Mouse (Mus musculus): ENCODE results near the gene Peg10.

Peg10 gene

DNA sequence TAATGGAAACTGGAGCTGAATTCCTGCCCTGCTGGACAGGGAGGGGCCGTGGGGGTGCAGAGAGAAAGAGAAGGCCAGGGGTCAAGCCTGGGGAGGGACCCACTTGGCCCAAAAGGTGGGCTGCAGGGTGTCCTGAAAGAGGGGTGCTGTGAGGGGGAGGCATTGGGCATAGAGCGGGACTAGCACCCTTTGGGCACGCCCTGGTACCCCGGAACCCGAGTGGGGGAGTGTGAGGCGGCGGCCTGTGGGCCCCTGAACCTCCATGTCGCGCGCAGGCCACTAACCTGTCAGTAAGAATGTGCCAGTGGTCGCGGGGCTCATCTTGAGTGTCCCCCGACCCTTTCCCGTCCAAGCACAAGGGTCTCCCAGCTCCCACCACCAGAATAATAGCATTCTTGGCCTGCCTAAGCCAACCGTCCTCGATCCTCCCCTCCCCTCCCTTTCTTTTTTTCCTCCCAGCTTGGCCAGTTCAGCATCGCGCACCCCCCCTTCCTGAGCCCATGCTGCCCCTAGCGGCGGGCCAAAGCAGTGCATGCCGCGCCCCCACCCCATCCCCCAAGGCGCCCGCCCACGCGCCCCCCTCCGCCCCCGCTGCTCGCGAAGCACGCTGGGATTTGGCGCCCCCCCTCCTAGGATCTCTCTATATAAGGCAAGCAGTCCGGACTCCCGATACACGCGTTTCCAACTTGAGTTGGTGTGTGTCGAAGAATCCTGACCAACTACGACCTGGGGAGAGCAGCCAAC lies at the start of gene Peg10, which contains the start of gene Sgce:
Gene Peg10, plus strand, starts transcription at position 611 of the 744 bp plus-strand sequence.
Gene Sgce, minus strand, starts transcription at position 512 of the 744 bp plus-strand sequence.
- peak; percentile 82 to 84 for DNase-seq (ENCODE audit: low spot score in 2 of 2)

DNA sequence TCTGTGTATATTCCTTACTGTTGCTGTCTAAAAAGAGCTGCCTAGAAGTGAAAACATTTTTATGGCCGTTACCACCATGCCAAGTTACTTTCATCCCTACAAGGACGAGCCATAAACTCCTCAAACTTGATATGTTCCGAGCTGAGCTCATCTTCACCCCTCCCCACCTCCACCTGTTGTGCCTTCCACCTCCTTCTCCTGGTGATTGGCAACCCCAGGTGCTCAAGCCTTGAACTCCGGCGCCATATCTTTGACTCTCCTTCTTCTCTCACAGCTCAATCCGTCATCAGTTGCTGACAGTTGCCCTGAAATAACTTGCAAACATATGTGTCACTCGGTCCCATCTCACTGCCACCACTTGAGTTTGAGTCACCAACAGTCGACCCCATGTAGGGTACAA lies 45.5 kb upstream of the Peg10 start:
- no peak for DNase-seq (ENCODE audit: low spot score in 2 of 2)

DNA sequence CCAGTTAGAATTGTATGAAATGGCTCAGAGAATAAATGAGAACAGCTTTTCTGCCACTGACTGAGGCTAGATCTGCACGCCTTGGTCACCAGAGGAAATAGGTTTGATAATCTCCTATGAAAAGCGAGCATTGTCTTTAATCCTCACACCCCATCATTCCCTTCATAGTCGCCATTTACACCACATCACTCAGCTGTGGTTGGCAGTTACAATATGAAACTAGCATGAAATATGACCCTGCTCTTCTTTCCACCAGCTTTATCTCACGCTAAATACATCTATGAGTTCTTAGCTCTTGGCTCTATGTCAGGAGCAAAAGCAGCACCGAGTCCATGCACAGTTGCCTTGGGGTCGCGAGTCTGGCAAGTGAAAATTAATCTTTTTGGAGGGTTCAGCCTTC lies 43.2 kb upstream of the Peg10 start:
- DNase-seq (ENCODE audit: low spot score in 2 of 2) = no peak

DNA sequence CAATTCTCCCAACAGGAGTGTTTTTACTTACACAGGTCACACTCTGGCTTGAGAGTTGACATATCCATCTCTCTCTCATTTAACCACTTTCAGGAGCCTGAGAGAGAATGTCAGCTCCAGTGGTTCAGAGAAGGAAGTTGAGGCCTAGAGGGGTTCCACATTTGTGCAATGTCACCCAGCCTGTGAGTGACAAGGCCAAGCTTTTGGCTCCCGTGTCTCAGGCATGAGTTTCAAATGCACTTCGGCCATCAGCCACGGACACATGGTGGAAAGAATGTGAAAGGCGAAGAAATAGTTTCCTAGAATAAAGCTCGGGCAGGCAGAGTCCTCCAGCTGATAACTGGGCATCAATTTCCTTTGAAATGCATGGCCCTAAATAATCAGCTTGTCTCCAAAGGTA lies 40.7 kb upstream of the Peg10 start:
- no peak for DNase-seq (ENCODE audit: low spot score in 2 of 2)

DNA sequence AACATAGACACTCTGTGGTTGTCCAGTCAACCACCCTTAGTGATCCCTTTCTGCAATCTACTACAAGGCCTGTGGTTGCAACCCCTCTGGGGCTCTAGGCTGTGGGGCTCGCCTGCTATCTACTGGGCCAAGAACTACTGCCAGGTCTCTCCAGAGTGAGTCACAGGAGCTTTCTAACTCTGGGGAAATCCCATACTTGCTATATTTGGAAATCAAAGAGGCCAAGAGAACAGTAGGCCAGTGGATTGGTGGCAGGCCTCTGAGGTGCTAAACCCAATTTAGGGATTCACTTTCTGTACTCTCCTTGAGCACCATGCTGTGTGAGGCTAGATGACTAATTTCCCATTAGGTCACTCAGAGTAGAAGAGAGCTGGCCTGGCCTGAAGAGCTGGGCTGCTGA lies 38.1 kb upstream of the Peg10 start:
- no peak for DNase-seq (ENCODE audit: low spot score in 2 of 2)

DNA sequence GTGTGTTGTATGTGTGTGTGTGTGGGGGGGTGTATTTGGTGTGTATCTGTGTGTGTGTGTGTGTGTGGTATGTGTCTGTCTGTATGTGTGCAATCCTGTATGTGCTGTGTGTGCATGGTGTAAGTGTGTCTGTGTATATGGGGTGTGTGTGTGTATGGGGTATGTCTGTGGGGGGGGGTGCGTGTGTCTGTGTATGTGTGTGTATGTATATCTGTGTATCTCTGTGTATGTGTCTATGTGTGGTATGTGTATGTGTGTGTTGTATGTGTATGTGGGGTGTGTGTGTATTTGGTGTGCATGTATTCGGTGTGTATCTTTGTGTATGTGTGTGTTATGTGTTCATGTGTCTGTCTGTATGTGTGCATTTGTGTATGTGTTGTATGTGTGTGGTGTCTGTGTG lies 30.9 kb upstream of the Peg10 start:
- no peak for DNase-seq (ENCODE audit: low spot score in 2 of 2)

DNA sequence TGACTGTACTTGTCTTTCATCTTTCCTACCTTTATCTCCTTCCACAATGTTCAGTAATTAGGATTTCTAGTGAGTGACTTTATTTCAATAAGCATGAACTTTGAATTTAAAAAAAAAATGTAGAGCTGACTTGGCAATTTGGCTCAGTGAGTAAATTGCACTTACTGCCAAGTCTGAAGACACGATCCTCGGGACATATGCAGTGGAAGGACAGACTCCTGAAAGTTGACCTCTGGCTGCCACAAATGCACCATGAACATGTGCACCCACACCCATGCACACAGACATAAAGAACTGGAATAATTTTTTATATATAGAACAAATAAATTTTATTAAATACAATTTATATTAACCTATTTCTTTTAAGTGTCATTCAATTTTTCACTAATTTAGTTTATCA lies 29.8 kb upstream of the Peg10 start:
- DNase-seq (ENCODE audit: low spot score in 2 of 2) = peak in 1 of 2 experiments; percentile 14

DNA sequence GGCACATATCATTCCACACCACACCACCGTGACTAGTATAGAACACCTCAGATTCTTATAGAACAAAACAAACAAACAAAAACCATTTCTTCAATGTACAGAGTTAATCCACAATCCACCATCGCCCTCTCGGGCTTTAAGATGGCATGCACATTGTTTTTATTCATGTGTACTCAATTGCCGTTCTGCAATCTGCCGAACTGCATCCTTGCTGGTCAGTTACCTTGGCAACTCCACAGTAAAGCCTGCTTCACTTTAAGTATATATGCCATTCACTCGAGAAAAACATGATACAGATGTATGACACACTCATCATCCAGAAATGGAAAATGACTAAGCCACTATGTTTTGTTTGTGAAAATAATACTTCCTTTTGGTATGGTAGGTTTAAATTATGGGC lies 25.0 kb upstream of the Peg10 start:
- DNase-seq (ENCODE audit: low spot score in 2 of 2) = peak in 1 of 2 experiments; percentile 38

DNA sequence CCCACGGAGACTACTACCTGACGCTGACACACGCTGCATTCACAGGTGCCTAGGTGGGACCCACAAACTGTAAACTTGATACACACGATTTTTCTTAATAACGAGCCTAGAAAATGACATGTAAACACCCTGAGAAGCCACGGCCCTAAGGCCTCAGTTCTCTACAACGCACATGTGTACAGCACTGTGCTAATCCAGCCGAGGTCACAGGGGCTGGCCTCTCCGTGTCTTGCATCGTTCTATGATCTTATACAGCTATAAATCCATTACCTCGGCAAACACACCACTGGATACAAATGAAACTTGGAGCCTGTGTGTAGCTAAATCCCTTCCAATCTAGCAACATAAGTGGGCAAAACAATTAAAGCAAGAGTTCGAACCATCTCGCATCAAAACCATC lies 24.4 kb upstream of the Peg10 start:
- DNase-seq (ENCODE audit: low spot score in 2 of 2) = peak in 1 of 2 experiments; percentile 17

DNA sequence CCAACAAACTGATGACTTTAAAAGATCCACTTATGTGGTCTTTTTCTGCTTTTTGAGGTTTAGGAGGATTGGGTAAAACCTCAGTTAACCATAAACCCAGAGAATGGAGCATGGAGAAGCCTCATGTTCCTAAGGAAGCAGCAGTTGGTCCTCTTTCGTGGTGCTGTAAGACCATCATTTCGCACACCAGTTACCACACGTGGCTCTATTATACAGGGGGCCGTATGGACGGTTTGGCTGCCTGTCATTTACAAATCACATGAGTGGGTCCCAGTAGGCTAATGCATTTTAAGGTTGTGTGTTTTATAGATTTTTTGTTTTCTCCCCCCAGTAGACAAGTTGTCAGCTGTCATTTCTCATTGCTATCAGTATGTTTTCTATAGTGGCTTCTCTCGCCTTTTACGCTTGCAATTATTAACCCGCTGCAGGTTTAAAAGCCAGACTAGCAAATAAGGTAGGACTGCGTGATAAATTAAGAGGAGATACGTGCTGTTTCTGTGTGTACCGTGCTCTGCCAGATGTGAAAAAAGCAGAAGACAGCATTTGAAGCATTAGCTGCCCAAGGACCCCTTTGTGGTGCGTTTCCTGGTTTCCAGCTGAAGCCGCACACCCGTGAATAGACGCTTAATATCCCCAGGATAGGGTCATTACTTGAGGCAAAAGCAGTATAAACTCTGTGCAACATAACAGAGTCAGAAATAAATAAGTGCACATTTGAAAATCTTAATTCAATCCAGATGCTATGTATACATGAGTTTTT lies 22.9 kb upstream of the Peg10 start:
- no peak for DNase-seq (ENCODE audit: low spot score in 2 of 2)

DNA sequence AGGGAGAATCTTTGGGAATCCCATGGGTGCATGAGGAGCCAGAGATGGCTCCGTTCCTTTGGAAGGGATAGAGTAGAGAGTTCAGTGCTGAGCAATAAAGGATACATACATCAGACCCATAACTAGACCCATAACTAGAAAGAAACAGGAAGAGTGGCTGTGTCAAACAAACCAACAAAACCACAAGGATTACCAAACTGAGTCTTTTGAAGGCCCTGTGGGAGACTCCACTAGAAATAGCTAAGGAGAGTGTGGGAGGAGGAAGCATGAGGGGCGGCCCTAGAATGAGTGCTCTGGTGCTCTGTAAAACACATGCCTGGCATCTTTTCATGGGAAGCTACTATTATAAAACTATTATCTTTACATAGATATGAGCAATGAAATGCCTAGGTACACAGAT lies 18.8 kb upstream of the Peg10 start:
- DNase-seq (ENCODE audit: low spot score in 2 of 2) = peak in 1 of 2 experiments; percentile 2

DNA sequence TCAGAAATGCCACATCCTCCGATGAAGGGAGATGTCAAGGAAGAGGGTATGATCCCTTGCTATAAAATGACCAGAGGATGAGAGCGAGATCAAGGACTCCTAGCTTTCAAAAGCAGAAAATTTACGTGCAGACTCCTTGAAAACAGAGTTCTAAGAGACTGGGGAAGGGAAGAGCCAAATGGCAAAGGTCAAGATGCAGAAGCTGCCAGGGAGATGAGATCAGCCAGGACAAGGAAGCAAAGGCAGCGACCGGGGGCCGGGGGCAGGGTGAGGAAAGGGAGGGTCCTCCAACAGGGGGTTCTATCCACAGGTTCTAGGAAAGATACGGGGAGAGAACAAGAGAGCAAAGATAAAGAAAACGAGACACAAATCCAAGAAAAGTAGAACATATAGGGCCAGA lies 15.4 kb upstream of the Peg10 start:
- no peak for DNase-seq (ENCODE audit: low spot score in 2 of 2)

DNA sequence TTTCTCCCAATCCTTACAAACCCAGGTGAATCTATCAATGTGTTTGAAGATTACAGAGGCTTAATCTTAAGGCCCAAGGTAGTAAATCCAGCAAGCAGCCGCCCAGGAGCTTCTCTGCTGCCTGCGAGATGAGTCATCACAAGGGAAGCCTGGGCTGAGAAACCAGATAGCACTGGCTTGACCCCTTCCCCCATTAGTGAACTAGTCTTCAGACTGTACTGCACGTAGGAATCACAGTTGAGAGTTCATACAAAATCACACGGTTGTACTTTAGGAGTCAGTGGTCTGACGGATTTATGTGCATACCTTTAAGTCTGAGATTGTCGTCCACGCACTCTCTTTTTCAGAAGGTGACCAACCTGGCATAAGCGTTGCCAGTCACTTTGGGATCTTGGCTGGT lies 13.9 kb upstream of the Peg10 start:
- peak in 1 of 2 experiments; percentile 5 for DNase-seq (ENCODE audit: low spot score in 2 of 2)

DNA sequence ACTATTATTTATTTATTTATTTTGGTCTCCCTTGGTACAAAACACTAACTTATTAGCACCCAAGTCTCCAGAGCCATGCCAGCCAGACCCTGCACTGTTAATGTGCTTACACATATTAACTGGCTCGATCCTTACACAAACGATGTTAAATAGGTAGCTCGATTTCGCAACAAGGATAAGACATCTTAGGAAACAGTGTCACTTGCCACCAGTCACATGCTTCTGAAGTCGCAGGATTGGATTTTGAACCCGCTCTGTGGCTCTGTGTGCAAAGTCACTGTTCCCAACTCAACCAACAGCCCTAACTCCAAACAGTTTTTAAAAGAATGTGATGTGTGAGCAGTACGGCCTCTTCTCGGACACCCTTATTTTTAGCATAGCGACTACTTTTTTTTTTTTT lies 10.7 kb upstream of the Peg10 start:
- no peak for DNase-seq (ENCODE audit: low spot score in 2 of 2)

DNA sequence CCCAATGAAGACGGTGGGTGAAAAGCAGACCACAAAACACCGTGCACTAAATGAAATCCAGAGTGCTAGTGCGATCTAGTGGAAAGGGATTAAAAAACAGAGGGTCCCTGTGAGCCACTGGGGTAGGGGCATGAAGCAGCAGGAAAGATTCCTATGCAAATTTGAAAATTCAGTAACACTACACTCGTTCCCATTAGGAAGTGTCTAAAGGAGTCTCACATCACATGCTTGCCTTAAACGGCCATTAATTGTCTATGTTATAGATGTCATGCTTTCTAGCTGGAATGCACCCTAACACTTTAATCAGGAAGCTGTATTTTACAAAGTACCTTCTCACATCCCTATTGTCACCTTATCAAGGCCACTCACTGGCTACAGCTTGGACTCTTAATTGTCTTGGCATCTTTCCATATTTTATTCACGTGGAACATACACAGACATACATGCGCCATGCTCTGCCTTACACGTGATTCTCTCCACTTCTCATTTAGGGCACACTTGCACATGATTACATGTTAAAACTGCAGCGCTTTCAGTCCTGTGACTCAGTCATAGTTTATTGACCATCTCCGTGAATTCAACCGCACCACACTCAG lies 9.0 kb upstream of the Peg10 start:
- no peak for DNase-seq (ENCODE audit: low spot score in 2 of 2)

DNA sequence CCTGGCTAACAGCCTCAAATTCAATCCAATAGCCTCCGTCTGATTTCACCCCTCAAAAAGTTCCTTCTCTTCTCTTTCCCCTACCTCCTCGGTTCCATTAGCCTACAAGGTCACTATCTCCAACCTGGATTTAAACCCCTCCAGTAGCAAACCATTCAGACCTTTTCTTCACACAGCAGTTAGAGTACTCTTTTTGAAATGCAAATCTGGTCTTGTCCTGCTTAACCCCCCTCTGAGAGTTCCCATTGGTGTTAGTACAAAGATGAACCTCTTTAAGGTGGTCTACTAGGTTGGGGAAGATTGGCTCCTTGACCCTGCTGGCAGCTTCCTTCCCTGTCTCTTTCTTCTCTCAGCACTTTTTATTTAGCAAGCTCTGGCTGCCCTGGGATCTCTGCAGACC lies 8.4 kb upstream of the Peg10 start:
- no peak for DNase-seq (ENCODE audit: low spot score in 2 of 2)

DNA sequence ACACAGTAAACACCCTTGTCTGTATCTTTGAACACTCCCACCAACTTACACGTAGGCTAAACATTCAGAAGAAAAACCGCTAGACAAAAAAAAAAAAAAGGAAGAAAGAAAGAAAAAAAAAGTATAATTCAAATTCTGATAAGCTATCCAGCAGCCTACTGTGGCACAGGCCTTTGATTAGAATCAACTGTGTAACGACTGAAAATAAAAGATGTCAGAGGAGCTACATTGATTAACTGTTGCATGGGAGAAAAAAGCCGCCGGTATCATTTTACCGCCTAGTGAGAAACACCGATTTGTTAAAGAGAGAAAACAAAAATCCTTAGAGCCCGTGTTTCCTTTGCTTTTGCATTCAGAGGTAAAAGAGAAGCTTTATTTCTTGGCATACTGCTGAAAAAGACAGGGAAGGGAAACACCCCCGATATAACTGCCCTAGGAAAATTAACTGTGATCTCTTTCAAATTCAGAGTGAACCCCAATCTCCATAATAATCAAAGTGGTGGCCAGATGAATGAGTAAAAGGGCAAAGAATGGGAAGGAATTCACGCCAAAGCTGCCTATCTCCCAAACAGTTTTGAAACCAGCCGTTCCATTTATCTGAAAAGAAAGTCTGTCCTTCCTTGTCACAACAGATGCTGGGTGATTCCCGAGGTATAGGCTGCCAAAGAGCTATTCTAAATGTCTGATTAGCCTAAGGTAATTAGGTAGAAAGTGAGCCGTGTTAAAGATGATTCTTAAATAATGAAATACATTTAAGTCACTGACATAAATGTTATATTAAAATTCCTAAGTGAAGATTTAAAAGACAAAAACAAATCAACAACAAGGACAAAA lies 7.4 kb upstream of the Peg10 start:
- no peak for DNase-seq (ENCODE audit: low spot score in 2 of 2)

DNA sequence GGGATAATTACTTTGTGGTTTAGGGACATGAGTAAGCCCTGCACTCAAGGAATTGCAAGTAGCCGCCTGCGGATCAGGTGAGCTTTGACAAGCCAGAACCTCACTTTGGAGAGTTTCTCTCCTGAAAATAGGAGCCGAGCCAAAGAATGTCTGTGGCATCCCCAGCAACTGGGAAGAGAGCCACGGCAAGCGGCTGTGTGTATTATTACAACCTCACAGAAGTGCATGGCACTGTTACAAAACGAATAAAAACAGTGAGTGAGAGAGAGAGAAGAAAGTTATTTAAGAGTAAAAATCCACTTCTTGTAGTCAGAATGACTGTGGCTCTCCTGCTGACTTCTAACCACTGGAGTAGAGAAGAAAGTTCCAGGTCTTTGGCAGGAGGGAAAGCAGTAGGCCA lies 6.6 kb upstream of the Peg10 start:
- DNase-seq (ENCODE audit: low spot score in 2 of 2) = peak; percentile 58 to 65

DNA sequence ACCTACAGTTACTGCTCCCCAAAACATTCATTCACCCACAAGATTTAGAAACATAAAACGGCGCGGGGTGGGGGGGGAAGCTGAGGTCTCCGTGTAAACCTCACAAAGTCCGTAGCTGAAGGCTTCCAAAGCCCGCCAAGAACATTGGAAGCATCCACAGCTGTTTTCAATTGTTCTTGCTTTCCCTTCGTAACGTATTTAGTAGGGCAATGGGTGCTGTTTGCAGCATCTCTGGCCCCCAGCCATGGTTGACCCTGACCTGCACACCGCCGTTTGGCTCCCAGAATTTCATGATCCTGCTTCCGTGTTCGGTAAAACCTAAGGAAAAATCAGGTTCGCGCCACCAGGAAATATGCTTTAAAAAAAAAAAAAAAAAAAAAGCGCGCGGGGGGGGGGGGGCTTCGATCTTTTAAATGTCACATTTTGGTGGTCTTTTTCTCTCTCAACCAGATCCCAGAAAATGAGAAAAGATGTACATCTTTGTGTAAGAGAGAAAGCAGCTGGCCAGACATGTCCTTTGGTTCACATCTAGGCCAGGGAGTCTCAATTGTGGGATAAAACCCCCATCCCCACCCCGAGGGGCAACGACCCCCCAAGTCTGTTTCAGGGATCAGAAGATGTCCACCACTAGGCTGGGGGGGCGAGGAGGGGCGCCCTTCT lies 940 bp upstream of the Peg10 start:
- DNase-seq (ENCODE audit: low spot score in 2 of 2) = peak in 1 of 2 experiments; percentile 30

DNA sequence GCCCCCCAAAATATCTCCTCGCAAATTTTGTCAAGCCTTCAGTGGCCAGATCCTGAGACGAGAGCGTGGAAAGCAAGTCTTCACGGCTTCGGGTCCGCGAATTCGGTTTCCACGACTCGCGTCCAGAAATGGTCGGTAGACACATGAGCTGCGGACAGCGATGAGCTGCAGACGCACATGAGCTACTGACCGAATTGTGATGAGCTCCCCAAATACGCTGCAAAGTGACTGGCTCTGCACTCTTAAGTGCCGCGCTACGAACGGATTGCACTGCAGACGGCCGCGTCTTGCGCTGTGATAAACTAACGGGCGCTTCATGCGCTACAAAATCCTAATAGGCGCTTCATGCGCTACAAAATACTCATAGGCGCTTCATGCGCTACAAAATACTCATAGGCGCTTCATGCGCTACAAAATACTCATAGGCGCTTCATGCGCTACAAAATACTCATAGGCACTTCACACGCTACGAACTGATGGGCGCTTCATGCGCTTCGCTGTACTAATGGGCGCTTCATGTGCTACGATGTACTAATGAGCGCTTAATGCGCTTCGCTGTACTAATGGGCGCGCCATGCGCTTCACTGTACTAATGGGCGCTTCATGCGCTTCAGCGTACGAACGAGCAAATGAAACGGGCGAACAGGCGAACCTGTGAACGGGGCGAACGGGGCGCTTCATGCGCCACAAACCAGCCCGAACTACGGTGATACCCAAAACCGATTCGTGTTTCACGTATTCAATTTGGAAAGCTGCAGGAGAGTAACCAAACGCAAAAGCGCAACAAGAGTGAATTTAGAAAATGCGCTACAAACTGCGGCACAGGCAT lies 785 bp downstream of the Peg10 start:
- DNase-seq (ENCODE audit: low spot score in 2 of 2) = peak; percentile 59 to 74
